Mouse (Mus musculus) MEL (cell line): Measurements from ENCODE around the gene Gm10024. TPM values are rescaled to one million over a fixed set of nuclear protein-coding genes. Genes with fewer than 3 reads are reported as not detected.
A peak's percentile ranks its signal among the peaks of the same experiment; 100 is the strongest.

Experiments used
- DNase-seq: peaks from one replicate; pipeline ENCODE4 v3.0.0; 2011; ENCODE audit warnings: low read depth, low spot score
- H3K27ac ChIP-seq: 2 replicates; pipeline ENCODE4 v1.5.1; 2012; ENCODE audit warnings: low read depth, mild to moderate bottlenecking, control low read depth, low read length, moderate library complexity; ENCODE audit not compliant: control insufficient read depth
- H3K27me3 ChIP-seq, 2 experiments: fragments of 150-350 bp in 1 of 2; sonication (generic) in 1 of 2; 2 replicates each; pipeline ENCODE4 v1.6.1; 2012; ENCODE audit warnings: low read length in 2 of 2, mild to moderate bottlenecking in 2 of 2, improper control_type of control experiment in 1 of 2, moderate library complexity in 1 of 2; ENCODE audit not compliant: insufficient read depth in 2 of 2, control insufficient read depth in 1 of 2
- H3K36me3 ChIP-seq, 2 experiments: 2 replicates each; pipeline ENCODE4 v1.6.1; 2012 to 2014; ENCODE audit warnings: low read length in 2 of 2, improper control_type of control experiment in 1 of 2, inconsistent platforms in 1 of 2, mild to moderate bottlenecking in 1 of 2; ENCODE audit not compliant: insufficient read depth in 2 of 2, control insufficient read depth in 1 of 2
- H3K4me1 ChIP-seq, 2 experiments: fragments of 150-350 bp in 1 of 2; sonication (generic) in 1 of 2; 2 replicates each; pipeline ENCODE4 v1.6.1; 2012; ENCODE audit warnings: low read length in 2 of 2, improper control_type of control experiment in 1 of 2, mild to moderate bottlenecking in 1 of 2; ENCODE audit not compliant: insufficient read depth in 2 of 2, control insufficient read depth in 1 of 2
- H3K4me3 ChIP-seq, 2 experiments: fragments of 150-350 bp in 1 of 2; sonication (generic) in 1 of 2; 2 replicates each; pipeline ENCODE4 v1.5.1; 2012; ENCODE audit warnings: low read depth in 2 of 2, low read length in 2 of 2, mild to moderate bottlenecking in 2 of 2, moderate library complexity in 2 of 2, control low read depth in 1 of 2, improper control_type of control experiment in 1 of 2; ENCODE audit not compliant: control insufficient read depth in 1 of 2, insufficient read depth in 1 of 2
- H3K79me2 ChIP-seq: 2 replicates; pipeline ENCODE4 v1.6.1; 2012; ENCODE audit warnings: mild to moderate bottlenecking, low read length, moderate library complexity; ENCODE audit not compliant: control insufficient read depth, poor library complexity, insufficient read depth
- H3K9ac ChIP-seq: 2 replicates; pipeline ENCODE4 v1.6.1; 2012; ENCODE audit warnings: low read depth, mild to moderate bottlenecking, control low read depth, low read length, moderate library complexity; ENCODE audit not compliant: control insufficient read depth, poor library complexity, severe bottlenecking
- H3K9me3 ChIP-seq: fragments of 150-350 bp; sonication (generic); replicated peaks from 2 replicates; pipeline ENCODE4 v1.6.1; 2012; ENCODE audit warnings: mild to moderate bottlenecking, low read length, improper control_type of control experiment, moderate library complexity; ENCODE audit not compliant: insufficient read depth
- BHLHE40 ChIP-seq: IDR thresholded peaks from 2 replicates; pipeline ENCODE4 v1.6.1; 2012; ENCODE audit warnings: low read depth, mild to moderate bottlenecking, inconsistent platforms, low read length, improper control_type of control experiment, borderline replicate concordance
- E2F4 ChIP-seq: IDR thresholded peaks from 2 replicates; pipeline ENCODE4 v1.6.1; 2011; ENCODE audit warnings: low read depth, low read length, improper control_type of control experiment, borderline replicate concordance
- ELF1 ChIP-seq: IDR thresholded peaks from 2 replicates; pipeline ENCODE4 v1.6.1; 2014; ENCODE audit warnings: low read depth, mild to moderate bottlenecking, inconsistent platforms, low read length, improper control_type of control experiment, moderate library complexity
- EP300 ChIP-seq, 2 experiments: IDR thresholded peaks; 2 replicates each; pipeline ENCODE4 v1.6.1; 2011; ENCODE audit warnings: improper control_type of control experiment in 2 of 2, low read length in 2 of 2, low read depth in 1 of 2, mild to moderate bottlenecking in 1 of 2
- ETS1 ChIP-seq: IDR thresholded peaks from 2 replicates; pipeline ENCODE4 v1.6.1; 2012; ENCODE audit warnings: low read depth, mild to moderate bottlenecking, inconsistent platforms, low read length, improper control_type of control experiment, moderate library complexity
- GATA1 ChIP-seq: IDR thresholded peaks from 2 replicates; pipeline ENCODE4 v1.6.1; 2011; ENCODE audit warnings: low read depth, low read length, improper control_type of control experiment
- HCFC1 ChIP-seq: IDR thresholded peaks from 2 replicates; pipeline ENCODE4 v1.6.1; 2012; ENCODE audit warnings: low read depth, mild to moderate bottlenecking, inconsistent platforms, low read length, improper control_type of control experiment, moderate library complexity
- KAT2A ChIP-seq: conservative IDR thresholded peaks from 2 replicates; pipeline ENCODE4 v1.6.1; 2012; ENCODE audit warnings: low read depth, low read length, improper control_type of control experiment, inconsistent platforms
- MAZ ChIP-seq: IDR thresholded peaks from 2 replicates; pipeline ENCODE4 v1.6.1; 2012; ENCODE audit warnings: low read depth, mild to moderate bottlenecking, inconsistent platforms, low read length, improper control_type of control experiment
- MXI1 ChIP-seq: IDR thresholded peaks from 2 replicates; pipeline ENCODE4 v1.6.1; 2011; ENCODE audit warnings: mild to moderate bottlenecking, low read depth, low read length, improper control_type of control experiment
- MYB ChIP-seq: IDR thresholded peaks from 2 replicates; pipeline ENCODE4 v1.6.1; 2011; ENCODE audit warnings: mild to moderate bottlenecking, low read depth, low read length, improper control_type of control experiment
- MYC ChIP-seq: IDR thresholded peaks from 2 replicates; pipeline ENCODE4 v1.6.1; 2011; ENCODE audit warnings: low read depth, mild to moderate bottlenecking, low read length, improper control_type of control experiment, moderate library complexity
- POLR2A ChIP-seq, 2 experiments: IDR thresholded peaks; 2 replicates each; pipeline ENCODE4 v1.6.1; 2011 to 2012; ENCODE audit warnings: low read length in 2 of 2, mild to moderate bottlenecking in 2 of 2, control low read depth in 1 of 2, improper control_type of control experiment in 1 of 2, low read depth in 1 of 2, moderate library complexity in 1 of 2; ENCODE audit not compliant: control insufficient read depth in 1 of 2, insufficient read depth in 1 of 2, poor library complexity in 1 of 2
- POLR2AphosphoS5 ChIP-seq: IDR thresholded peaks from 2 replicates; pipeline ENCODE4 v1.6.1; 2012; ENCODE audit warnings: low read depth, borderline replicate concordance, mild to moderate bottlenecking, inconsistent platforms, low read length, moderate library complexity, mixed read lengths
- RAD21 ChIP-seq: IDR thresholded peaks from 2 replicates; pipeline ENCODE4 v1.6.1; 2011; ENCODE audit warnings: mild to moderate bottlenecking, low read depth, low read length, improper control_type of control experiment
- RCOR1 ChIP-seq: IDR thresholded peaks from 2 replicates; pipeline ENCODE4 v1.6.1; 2012; ENCODE audit warnings: low read depth, mild to moderate bottlenecking, inconsistent platforms, low read length, improper control_type of control experiment
- SIN3A ChIP-seq: IDR thresholded peaks from 2 replicates; pipeline ENCODE4 v1.6.1; 2012; ENCODE audit warnings: low read length, improper control_type of control experiment, inconsistent platforms
- TAL1 ChIP-seq: IDR thresholded peaks from 2 replicates; pipeline ENCODE4 v1.6.1; 2012; ENCODE audit warnings: mild to moderate bottlenecking, inconsistent platforms, low read length, moderate library complexity, mixed read lengths
- TBP ChIP-seq: IDR thresholded peaks from 2 replicates; pipeline ENCODE4 v1.8.0; 2011; ENCODE audit warnings: low read depth, low read length, improper control_type of control experiment
- TCF12 ChIP-seq: IDR thresholded peaks from 2 replicates; pipeline ENCODE4 v1.6.1; 2014; ENCODE audit warnings: low read depth, mild to moderate bottlenecking, inconsistent platforms, low read length, improper control_type of control experiment, moderate library complexity
- UBTF ChIP-seq: IDR thresholded peaks from 2 replicates; pipeline ENCODE4 v1.6.1; 2012; ENCODE audit warnings: low read depth, mild to moderate bottlenecking, inconsistent platforms, low read length, improper control_type of control experiment, moderate library complexity, borderline replicate concordance; ENCODE audit not compliant: insufficient read depth
- USF1 ChIP-seq: IDR thresholded peaks from 2 replicates; pipeline ENCODE4 v1.6.1; 2014; ENCODE audit warnings: low read depth, mild to moderate bottlenecking, inconsistent platforms, low read length, improper control_type of control experiment, moderate library complexity
- USF2 ChIP-seq, 2 experiments: IDR thresholded peaks; 2 replicates each; pipeline ENCODE4 v1.6.1; 2011 to 2012; ENCODE audit warnings: improper control_type of control experiment in 2 of 2, low read length in 2 of 2, borderline replicate concordance in 1 of 2, inconsistent platforms in 1 of 2, low read depth in 1 of 2, mild to moderate bottlenecking in 1 of 2; ENCODE audit not compliant: insufficient read depth in 1 of 2
- ZC3H11A ChIP-seq: IDR thresholded peaks from 2 replicates; pipeline ENCODE4 v1.6.1; 2012; ENCODE audit warnings: low read depth, mild to moderate bottlenecking, inconsistent platforms, low read length, improper control_type of control experiment
- ZKSCAN1 ChIP-seq: IDR thresholded peaks from 2 replicates; pipeline ENCODE4 v1.6.1; 2012; ENCODE audit warnings: low read depth, mild to moderate bottlenecking, inconsistent platforms, low read length, improper control_type of control experiment, moderate library complexity
- ZNF384 ChIP-seq: IDR thresholded peaks from 2 replicates; pipeline ENCODE4 v1.6.1; 2012; ENCODE audit warnings: low read depth, mild to moderate bottlenecking, inconsistent platforms, low read length, improper control_type of control experiment
- polyA plus RNA-seq, 2 experiments: library from polyadenylated mRNA; stranded (reverse) in 1 of 2; unstranded in 1 of 2; fragments of >175 nt in 1 of 2; fragments of >200 nt in 1 of 2; gene quantifications; 2 replicates each; pipeline versions ENCODE4 v1.2.1 to v1.2.4; 2012; ENCODE audit warnings: low replicate concordance in 2 of 2, low read depth in 1 of 2; ENCODE audit not compliant: insufficient read length in 2 of 2, insufficient read depth in 1 of 2, missing spikeins in 1 of 2
- total RNA-seq: library from RNA; depleted of rRNA; stranded (reverse); fragments of 300-350 nt; gene quantifications from 2 replicates; pipeline ENCODE4 v1.2.3, GENCODE M21; 2012

The Gm10024 gene
- total and polyA plus RNA-seq, 3 experiments, result not detected

DNA sequence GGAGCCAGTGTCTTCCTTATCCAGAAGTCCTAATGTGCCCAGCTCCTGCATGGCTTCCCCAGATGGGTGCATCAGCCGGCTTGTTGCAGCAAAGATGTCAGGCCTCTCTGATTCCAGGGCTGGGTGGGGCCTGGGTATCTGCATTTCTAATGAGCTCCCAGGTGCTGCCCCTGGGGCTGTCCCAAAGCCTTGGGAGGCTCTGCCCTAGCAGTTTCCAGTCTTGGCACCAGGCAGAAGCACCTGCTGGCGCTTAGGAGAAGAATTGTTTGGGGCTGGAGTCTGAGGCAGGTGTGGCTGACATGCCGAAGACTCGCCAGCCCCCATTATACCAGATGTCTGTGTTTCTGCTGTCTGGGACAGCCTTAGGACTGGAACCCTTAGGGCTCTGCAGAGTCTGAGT is 40.5 kb upstream of the Gm10024 start:
- DNase-seq, result no peak
- Histone ChIP-seq H3K4me3 (no peak overlapping the region), H3K27me3 (no peaks in the 10 kb centered on the region), H3K9ac (no peak overlapping the region), H3K9me3 (no peaks in the 10 kb centered on the region), H3K36me3 (peaks cover 0 to 11% of the 10 kb centered on the region in 2 experiments; a peak in 2 of 4 replicates), H3K27ac (no peak overlapping the region), H3K79me2 (no peaks in the 10 kb centered on the region), H3K4me1 (peaks cover 0 to 11% of the 10 kb centered on the region in 2 experiments; a peak in 2 of 4 replicates)
- no peak for TF ChIP-seq KAT2A
- TF ChIP-seq UBTF, result no peak
- TF ChIP-seq BHLHE40, result no peak
- no peak for TF ChIP-seq RAD21
- no peak for TF ChIP-seq TBP
- no peak for TF ChIP-seq MYC
- TF ChIP-seq MAZ, result no peak

DNA sequence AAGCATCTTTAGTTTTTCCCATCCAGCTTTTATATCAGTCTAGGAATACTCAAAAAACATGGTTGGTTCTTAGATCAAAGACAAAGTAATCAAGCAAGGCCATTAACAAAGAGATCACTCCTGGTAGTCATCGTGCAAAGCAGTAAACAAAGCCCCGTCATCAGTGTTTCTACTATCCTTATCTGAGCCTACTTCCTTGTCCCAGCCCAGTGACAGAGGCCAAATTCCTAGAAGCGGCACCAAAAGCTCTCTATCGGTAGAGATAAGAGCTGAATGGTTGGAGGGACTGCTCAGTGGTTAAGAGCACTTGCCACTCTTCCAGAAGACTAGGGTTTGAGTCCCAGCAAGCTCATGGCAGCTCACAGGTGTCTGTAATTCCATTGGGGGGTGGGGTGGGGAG is 39.7 kb upstream of the Gm10024 start:
- H3K27me3 ChIP-seq, result no peaks in the 10 kb centered on the region
- H3K79me2 ChIP-seq, result no peaks in the 10 kb centered on the region
- H3K27ac ChIP-seq, result peak overlapping the region; percentile 60
- no peak overlapping the region for H3K9ac ChIP-seq
- no peak overlapping the region for H3K4me3 ChIP-seq
- TF ChIP-seq MYC (peak; percentile 34; the same call in 1 of the 2 replicates), USF2 (IDR thresholded peaks at IDR 0.05; ENCODE audit: borderline replicate concordance in 1 of 2, insufficient read depth in 1 of 2, low read depth in 1 of 2, low read length in 2 of 2) (no peak), ZC3H11A (no peak), MYB (no peak), KAT2A (no peak), ETS1 (peak; percentile 89), TAL1 (peak; percentile 54), RCOR1 (peak; percentile 76), TCF12 (peak; percentile 72), TBP (0 out of 2 replicates have a peak, but pooled peaks have one; percentile 12), ZKSCAN1 (no peak), GATA1 (peak; percentile 97), USF1 (no peak), HCFC1 (peak; percentile 33; the same call in 1 of the 2 replicates), EP300 (IDR thresholded peaks at IDR 0.05; ENCODE audit: low read depth in 1 of 2, low read length in 2 of 2) (peak; percentile 83 to 86), E2F4 (no peak), ZNF384 (no peak), POLR2AphosphoS5 (no peak), MXI1 (no peak), ELF1 (peak; percentile 73), POLR2A (IDR thresholded peaks at IDR 0.05; ENCODE audit: control insufficient read depth in 1 of 2, insufficient read depth in 1 of 2, low read depth in 1 of 2, low read length in 2 of 2, poor library complexity in 1 of 2) (no peak), SIN3A (peak; percentile 91)
- no peaks in the 10 kb centered on the region for H3K9me3 ChIP-seq
- peaks cover 0 to 11% of the 10 kb centered on the region in 2 experiments; a peak in 2 of 4 replicates for H3K36me3 ChIP-seq
- H3K4me1 ChIP-seq, result peaks cover 0 to 11% of the 10 kb centered on the region in 2 experiments; a peak in 2 of 4 replicates
- DNase-seq, result peak; percentile 85
